Mouse (Mus musculus): ENCODE measurements at regions not wholly inside any gene's neighbourhood (a gene's known extent, or its start where the extent isn't known, plus 50 kb on each side); places are given as distances from the start of the nearest gene placed in this dataset.

DNA sequence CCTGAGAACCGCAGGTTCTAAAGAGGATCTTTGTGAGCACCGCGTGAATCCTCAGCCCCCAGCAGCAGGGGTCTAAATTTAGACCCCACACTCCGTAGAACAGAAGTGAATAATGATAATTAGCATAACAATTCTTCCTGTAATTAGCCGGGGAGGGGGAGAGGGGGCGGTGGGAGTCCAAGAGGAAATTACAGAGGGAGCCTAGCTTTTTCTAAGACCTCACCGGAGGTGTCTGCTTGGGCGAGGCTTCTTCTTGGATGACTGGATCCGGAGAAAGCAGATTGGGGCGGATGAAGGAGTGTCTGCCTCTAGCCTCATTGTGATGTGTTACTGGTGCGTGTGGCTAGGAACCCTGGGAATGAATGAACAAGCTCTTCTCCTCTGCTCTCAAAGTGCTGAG, 177.2 kb upstream of the Grik3 start:
- no peaks in the 10 kb centered on the region for H3K4me1 ChIP-seq (ENCODE audit: insufficient read depth, low read length)
- H3K9me3 ChIP-seq (ENCODE audit: low read length), result no peaks in the 10 kb centered on the region
- ATAC-seq (ENCODE audit: low FRiP score, low TSS enrichment), result no peak
- no peaks in the 10 kb centered on the region for H3K36me3 ChIP-seq (ENCODE audit: insufficient read depth, low read length)
- no peak overlapping the region for H3K4me2 ChIP-seq (replicated peaks; ENCODE audit: low read depth, low read length)
- 4% methylated on average over 11 of the region's 11 CpGs for WGBS
- peaks cover 17% of the 10 kb centered on the region for H3K27me3 ChIP-seq (ENCODE audit: insufficient read depth, low read length)
- H3K9ac ChIP-seq (replicated peaks; ENCODE audit: low read length), result no peak overlapping the region
- no peak overlapping the region for H3K4me3 ChIP-seq (ENCODE audit: low read length)
- H3K27ac ChIP-seq (ENCODE audit: low read length), result no peak overlapping the region

GRCm38 (mm10) chr4:125308171-125308570, 180.5 kb upstream of the Zc3h12a start:
- 9% methylated on average over 8 of the region's 8 CpGs for WGBS
- ATAC-seq (ENCODE audit: low FRiP score, low TSS enrichment), result no peak
- no peak overlapping the region for H3K27ac ChIP-seq (ENCODE audit: low read length)
- H3K4me3 ChIP-seq (ENCODE audit: low read length), result no peak overlapping the region
- H3K4me2 ChIP-seq (replicated peaks; ENCODE audit: low read depth, low read length), result no peak overlapping the region
- no peaks in the 10 kb centered on the region for H3K36me3 ChIP-seq (ENCODE audit: insufficient read depth, low read length)
- no peak overlapping the region for H3K9ac ChIP-seq (replicated peaks; ENCODE audit: low read length)
- H3K4me1 ChIP-seq (ENCODE audit: insufficient read depth, low read length), result no peaks in the 10 kb centered on the region
- H3K9me3 ChIP-seq (ENCODE audit: low read length), result no peaks in the 10 kb centered on the region
- H3K27me3 ChIP-seq (ENCODE audit: insufficient read depth, low read length), result peaks cover 20% of the 10 kb centered on the region; the same call in 1 of the 2 replicates

DNA sequence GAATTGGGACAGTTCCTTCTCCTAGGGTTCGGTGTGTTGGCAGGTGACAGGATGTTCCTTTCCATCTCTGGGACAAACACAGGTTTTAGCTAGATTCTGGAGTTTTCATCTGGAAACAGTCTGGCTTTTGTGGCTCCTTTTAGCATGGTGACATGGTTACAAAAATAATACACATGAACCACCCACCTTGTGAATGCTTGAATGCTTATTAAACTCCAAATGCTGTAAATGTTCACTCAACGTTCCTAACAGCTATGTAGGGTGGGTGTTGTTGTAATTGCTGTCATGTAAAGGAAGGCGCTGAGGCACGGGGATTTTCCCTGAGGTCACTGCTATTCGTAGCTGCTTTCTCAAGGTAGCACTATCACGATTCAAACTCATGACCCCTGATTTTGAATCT, 178.1 kb upstream of the Zc3h12a start:
- no peaks in the 10 kb centered on the region for H3K9me3 ChIP-seq (ENCODE audit: low read length)
- ATAC-seq (ENCODE audit: low FRiP score, low TSS enrichment), result no peak
- WGBS, result 66% methylated on average over 6 of the region's 6 CpGs
- no peak overlapping the region for H3K4me2 ChIP-seq (replicated peaks; ENCODE audit: low read depth, low read length)
- no peaks in the 10 kb centered on the region for H3K36me3 ChIP-seq (ENCODE audit: insufficient read depth, low read length)
- no peak overlapping the region for H3K4me3 ChIP-seq (ENCODE audit: low read length)
- peaks cover 18% of the 10 kb centered on the region; the same call in 1 of the 2 replicates for H3K27me3 ChIP-seq (ENCODE audit: insufficient read depth, low read length)
- H3K4me1 ChIP-seq (ENCODE audit: insufficient read depth, low read length), result no peaks in the 10 kb centered on the region
- H3K9ac ChIP-seq (replicated peaks; ENCODE audit: low read length), result no peak overlapping the region
- no peak overlapping the region for H3K27ac ChIP-seq (ENCODE audit: low read length)

- Histone ChIP-seq H3K4me3 (ENCODE audit: low read length) (no peak overlapping the region), H3K4me1 (ENCODE audit: insufficient read depth, low read length) (no peaks in the 10 kb centered on the region), H3K27me3 (ENCODE audit: insufficient read depth, low read length) (peaks cover 16% of the 10 kb centered on the region; the same call in 1 of the 2 replicates), H3K9ac (replicated peaks; ENCODE audit: low read length) (no peak overlapping the region), H3K27ac (ENCODE audit: low read length) (no peak overlapping the region), H3K4me2 (replicated peaks; ENCODE audit: low read depth, low read length) (no peak overlapping the region), H3K9me3 (ENCODE audit: low read length) (no peaks in the 10 kb centered on the region), H3K36me3 (ENCODE audit: insufficient read depth, low read length) (no peaks in the 10 kb centered on the region)
- no peak for ATAC-seq (ENCODE audit: low FRiP score, low TSS enrichment)
- 42% methylated on average over 7 of the region's 7 CpGs for WGBS
These were observed 175.0 kb upstream of the Zc3h12a start for GRCm38 (mm10) chr4:125302660-125303059.

DNA sequence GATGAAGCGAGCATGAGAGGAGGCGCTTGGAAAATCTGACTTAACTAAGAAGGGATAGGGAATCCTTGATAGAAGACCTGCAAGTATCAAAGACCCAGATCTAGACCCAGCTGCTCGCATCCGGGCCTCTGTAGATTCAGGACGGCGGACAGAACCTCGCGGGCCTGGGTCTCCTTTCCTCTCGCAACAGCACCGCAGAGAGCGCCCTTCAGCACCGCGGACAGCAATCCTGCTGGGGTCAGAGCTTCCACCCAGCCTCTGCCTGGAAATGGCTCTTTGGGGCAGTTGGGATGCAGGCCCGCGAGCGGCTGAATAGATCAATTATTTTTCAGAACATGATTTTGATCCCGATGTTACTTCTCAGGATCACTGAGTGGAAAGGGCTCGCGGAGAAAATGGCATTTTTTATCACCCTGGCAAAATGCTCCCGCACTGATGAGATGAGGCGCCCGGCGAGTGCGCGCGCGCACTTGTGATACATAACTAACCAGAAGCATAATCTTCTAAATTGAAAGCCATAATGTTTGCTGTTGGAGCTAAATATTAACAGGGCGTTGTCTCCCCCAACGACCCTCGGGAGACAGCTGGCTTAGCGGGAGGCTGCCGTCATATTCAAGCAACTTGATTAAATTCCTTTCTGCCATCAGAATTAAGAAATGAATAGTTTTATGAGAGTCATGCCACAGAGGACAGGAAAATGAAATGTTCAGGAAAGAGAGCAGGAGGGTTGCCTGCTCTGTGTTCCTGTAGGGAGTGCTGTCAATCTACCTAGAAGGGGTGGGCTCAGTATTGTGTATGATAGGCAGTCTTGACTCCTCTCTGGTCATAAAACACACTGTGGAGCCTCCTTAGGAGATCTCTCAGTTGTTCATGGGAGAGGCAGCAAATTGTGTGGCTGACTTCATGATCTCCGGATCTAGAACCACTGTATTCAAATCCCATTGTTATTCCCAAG, 173.1 kb upstream of the Zc3h12a start:
- H3K9ac ChIP-seq (replicated peaks; ENCODE audit: low read length), result no peak overlapping the region
- H3K27me3 ChIP-seq (ENCODE audit: insufficient read depth, low read length), result peaks cover 10% of the 10 kb centered on the region; the same call in 1 of the 2 replicates
- no peak overlapping the region for H3K4me2 ChIP-seq (replicated peaks; ENCODE audit: low read depth, low read length)
- H3K36me3 ChIP-seq (ENCODE audit: insufficient read depth, low read length), result no peaks in the 10 kb centered on the region
- H3K9me3 ChIP-seq (ENCODE audit: low read length), result no peaks in the 10 kb centered on the region
- no peak overlapping the region for H3K27ac ChIP-seq (ENCODE audit: low read length)
- no peak overlapping the region for H3K4me3 ChIP-seq (ENCODE audit: low read length)
- 22% methylated on average over 33 of the region's 33 CpGs for WGBS
- peak; percentile 63; the same call in 1 of the 2 replicates for ATAC-seq (ENCODE audit: low FRiP score, low TSS enrichment)
- no peaks in the 10 kb centered on the region for H3K4me1 ChIP-seq (ENCODE audit: insufficient read depth, low read length)

GRCm38 (mm10) chr4:125290761-125291160, 163.1 kb upstream of the Zc3h12a start:
- H3K9me3 ChIP-seq (ENCODE audit: low read length), result no peaks in the 10 kb centered on the region
- no peak overlapping the region for H3K27ac ChIP-seq (ENCODE audit: low read length)
- no peak for ATAC-seq (ENCODE audit: low FRiP score, low TSS enrichment)
- H3K4me3 ChIP-seq (ENCODE audit: low read length), result no peak overlapping the region
- no peak overlapping the region for H3K9ac ChIP-seq (replicated peaks; ENCODE audit: low read length)
- WGBS, result 87% methylated on average over 6 of the region's 6 CpGs
- no peaks in the 10 kb centered on the region for H3K36me3 ChIP-seq (ENCODE audit: insufficient read depth, low read length)
- no peaks in the 10 kb centered on the region for H3K27me3 ChIP-seq (ENCODE audit: insufficient read depth, low read length)
- no peak overlapping the region for H3K4me2 ChIP-seq (replicated peaks; ENCODE audit: low read depth, low read length)
- no peaks in the 10 kb centered on the region for H3K4me1 ChIP-seq (ENCODE audit: insufficient read depth, low read length)

DNA sequence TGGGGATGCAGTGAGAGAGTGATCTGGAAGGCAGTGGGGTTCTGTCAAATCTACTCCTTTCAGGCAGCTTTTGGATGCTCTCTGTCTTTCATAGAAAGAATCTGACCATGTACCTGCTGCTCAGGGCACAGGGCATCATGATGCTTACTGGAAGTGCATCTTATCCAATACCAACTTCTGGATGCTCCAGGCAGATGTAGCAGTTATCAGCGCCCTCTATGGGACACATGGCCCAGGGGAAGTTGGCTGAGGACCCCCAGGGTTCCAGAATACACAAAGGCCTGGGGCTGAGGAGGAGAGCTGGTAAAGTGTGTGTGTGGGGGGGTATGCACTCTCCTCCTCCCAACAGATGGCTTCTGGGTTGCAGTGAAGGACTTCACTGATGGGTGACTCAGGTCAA, 162.1 kb upstream of the Zc3h12a start:
- no peaks in the 10 kb centered on the region for H3K4me1 ChIP-seq (ENCODE audit: insufficient read depth, low read length)
- H3K27me3 ChIP-seq (ENCODE audit: insufficient read depth, low read length), result no peaks in the 10 kb centered on the region
- H3K36me3 ChIP-seq (ENCODE audit: insufficient read depth, low read length), result no peaks in the 10 kb centered on the region
- no peak overlapping the region for H3K27ac ChIP-seq (ENCODE audit: low read length)
- ATAC-seq (ENCODE audit: low FRiP score, low TSS enrichment), result no peak
- 8% methylated on average over 1 of the region's 1 CpGs for WGBS
- H3K4me3 ChIP-seq (ENCODE audit: low read length), result no peak overlapping the region
- H3K9me3 ChIP-seq (ENCODE audit: low read length), result no peaks in the 10 kb centered on the region
- H3K4me2 ChIP-seq (replicated peaks; ENCODE audit: low read depth, low read length), result no peak overlapping the region
- no peak overlapping the region for H3K9ac ChIP-seq (replicated peaks; ENCODE audit: low read length)

DNA sequence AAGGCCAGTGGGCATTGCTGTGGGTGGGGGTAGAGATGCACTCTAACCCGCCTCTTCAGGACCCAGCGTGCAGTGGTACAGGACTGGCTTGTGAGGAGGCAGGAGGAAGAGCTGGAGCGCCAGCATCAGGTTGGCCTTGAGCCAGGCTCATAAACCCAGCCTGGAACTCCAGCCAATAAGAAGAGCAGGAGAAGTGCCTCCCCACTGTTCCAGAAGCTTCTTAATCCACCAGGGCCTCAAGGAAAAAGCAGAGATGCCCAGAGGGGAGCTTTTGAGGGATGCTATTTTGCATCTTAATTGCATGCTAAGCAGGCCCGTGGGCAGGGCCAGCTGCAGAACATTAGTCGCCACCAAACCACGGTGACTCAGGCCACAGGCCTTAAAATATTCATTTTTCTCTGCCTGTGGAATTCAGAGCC, 161.4 kb upstream of the Zc3h12a start:
- peaks cover under 1% of the 10 kb centered on the region; the same call in 1 of the 2 replicates for H3K27me3 ChIP-seq (ENCODE audit: insufficient read depth, low read length)
- no peak overlapping the region for H3K4me3 ChIP-seq (ENCODE audit: low read length)
- H3K9ac ChIP-seq (replicated peaks; ENCODE audit: low read length), result no peak overlapping the region
- ATAC-seq (ENCODE audit: low FRiP score, low TSS enrichment), result no peak
- no peaks in the 10 kb centered on the region for H3K36me3 ChIP-seq (ENCODE audit: insufficient read depth, low read length)
- no peaks in the 10 kb centered on the region for H3K9me3 ChIP-seq (ENCODE audit: low read length)
- no peak overlapping the region for H3K27ac ChIP-seq (ENCODE audit: low read length)
- no peaks in the 10 kb centered on the region for H3K4me1 ChIP-seq (ENCODE audit: insufficient read depth, low read length)
- H3K4me2 ChIP-seq (replicated peaks; ENCODE audit: low read depth, low read length), result no peak overlapping the region
- 48% methylated on average over 6 of the region's 6 CpGs for WGBS

DNA sequence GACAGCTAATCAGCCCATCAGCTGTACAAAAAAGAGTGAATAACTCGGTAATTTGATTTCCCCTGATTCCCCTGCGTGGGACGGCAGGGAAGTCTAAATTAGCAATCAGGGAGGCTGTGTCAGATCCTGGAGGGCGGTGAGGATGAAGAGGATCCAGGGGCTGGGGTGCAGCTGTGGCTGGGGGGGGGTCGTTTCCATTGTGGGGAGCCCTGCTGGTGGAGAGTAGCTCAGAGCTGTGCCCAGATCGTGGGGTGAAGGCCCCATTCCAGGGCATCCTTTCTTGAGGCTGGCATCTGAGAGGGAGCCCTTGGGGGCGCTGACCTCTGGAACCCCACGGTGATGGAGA, 155.3 kb upstream of the Zc3h12a start:
- ATAC-seq (ENCODE audit: low FRiP score, low TSS enrichment), result no peak
- H3K9me3 ChIP-seq (ENCODE audit: low read length), result no peaks in the 10 kb centered on the region
- H3K4me1 ChIP-seq (ENCODE audit: insufficient read depth, low read length), result no peaks in the 10 kb centered on the region
- H3K4me2 ChIP-seq (replicated peaks; ENCODE audit: low read depth, low read length), result no peak overlapping the region
- H3K4me3 ChIP-seq (ENCODE audit: low read length), result no peak overlapping the region
- H3K36me3 ChIP-seq (ENCODE audit: insufficient read depth, low read length), result no peaks in the 10 kb centered on the region
- peaks cover 14% of the 10 kb centered on the region for H3K27me3 ChIP-seq (ENCODE audit: insufficient read depth, low read length)
- WGBS, result 27% methylated on average over 8 of the region's 8 CpGs
- no peak overlapping the region for H3K9ac ChIP-seq (replicated peaks; ENCODE audit: low read length)
- H3K27ac ChIP-seq (ENCODE audit: low read length), result no peak overlapping the region

Data from kidney, embryonic 16.5 days (tissue).